Mouse (Mus musculus): ENCODE results near the gene Celsr2. TPM values are rescaled to one million over a fixed set of nuclear protein-coding genes. Genes with fewer than 3 reads are reported as not detected.

The Celsr2 gene
- polyA plus RNA-seq, 1 experiment = not detected

DNA sequence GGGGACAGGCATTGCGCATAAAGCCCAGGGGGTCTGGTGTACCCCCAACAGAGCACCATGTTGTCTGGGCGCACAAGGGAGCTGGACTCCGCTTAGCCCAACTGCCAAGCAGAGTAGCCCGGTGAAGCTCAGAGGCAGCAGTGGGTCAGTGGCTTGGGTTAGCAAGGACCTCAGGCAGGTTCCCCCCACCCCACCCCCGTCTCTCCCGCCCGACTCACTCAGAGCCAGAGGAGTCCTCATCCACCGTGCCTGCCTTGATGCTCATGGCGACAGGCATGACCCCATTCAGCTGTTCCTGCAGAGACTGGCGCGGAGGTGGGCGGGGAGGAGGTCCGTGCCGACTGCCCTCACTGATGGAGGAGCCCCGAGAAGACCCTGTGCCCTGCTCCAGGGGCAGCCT, 22.6 kb downstream of the Celsr2 start:
- peaks cover under 1% of the 10 kb centered on the region for H3K36me3 ChIP-seq (ENCODE audit: control insufficient read depth, insufficient read depth)
- no peak overlapping the region for H3ac ChIP-seq (ENCODE audit: control insufficient read depth, insufficient read length, low read depth)
- H3K4me3 ChIP-seq (ENCODE audit: insufficient read depth, poor library complexity, severe bottlenecking) = no peak overlapping the region
- peaks cover 62% of the 10 kb centered on the region for H3K27me3 ChIP-seq (ENCODE audit: control insufficient read depth, insufficient read depth, insufficient read length)
- no peaks in the 10 kb centered on the region for H3K79me2 ChIP-seq (ENCODE audit: control insufficient read depth, insufficient read depth)
- TF ChIP-seq MYOD1 (IDR thresholded peaks at IDR 0.05; ENCODE audit: control insufficient read depth, insufficient read length, low read depth) = no peak
- no peak for TF ChIP-seq MYOG (IDR thresholded peaks at IDR 0.05; ENCODE audit: control insufficient read depth, extremely low read depth, insufficient read length)
- TF ChIP-seq CEBPB (IDR thresholded peaks at IDR 0.05; ENCODE audit: low read depth) = no peak
- no peak for TF ChIP-seq CTCF (IDR thresholded peaks at IDR 0.05; ENCODE audit: control insufficient read depth, insufficient read depth, insufficient read length)
- TF ChIP-seq MAX (IDR thresholded peaks at IDR 0.05) = no peak
- TF ChIP-seq USF1 (IDR thresholded peaks at IDR 0.05; ENCODE audit: low read depth) = no peak
- TF ChIP-seq FOSL1 (IDR thresholded peaks at IDR 0.05; ENCODE audit: insufficient read depth, low read length, poor library complexity, severe bottlenecking) = no peak
- H3K79me3 ChIP-seq (ENCODE audit: low read depth) = no peaks in the 10 kb centered on the region

GRCm38 (mm10) chr3:108392299-108392698, 23.1 kb downstream of the Celsr2 start:
- no peak overlapping the region for H3ac ChIP-seq (ENCODE audit: control insufficient read depth, insufficient read length, low read depth)
- no peaks in the 10 kb centered on the region for H3K79me2 ChIP-seq (ENCODE audit: control insufficient read depth, insufficient read depth)
- TF ChIP-seq MYOG (IDR thresholded peaks at IDR 0.05; ENCODE audit: control insufficient read depth, extremely low read depth, insufficient read length) = no peak
- no peak for TF ChIP-seq USF1 (IDR thresholded peaks at IDR 0.05; ENCODE audit: low read depth)
- no peak for TF ChIP-seq CEBPB (IDR thresholded peaks at IDR 0.05; ENCODE audit: low read depth)
- TF ChIP-seq CTCF (IDR thresholded peaks at IDR 0.05; ENCODE audit: control insufficient read depth, insufficient read depth, insufficient read length) = no peak
- TF ChIP-seq MYOD1 (IDR thresholded peaks at IDR 0.05; ENCODE audit: control insufficient read depth, insufficient read length, low read depth) = no peak
- TF ChIP-seq FOSL1 (IDR thresholded peaks at IDR 0.05; ENCODE audit: insufficient read depth, low read length, poor library complexity, severe bottlenecking) = no peak
- no peak for TF ChIP-seq MAX (IDR thresholded peaks at IDR 0.05)
- H3K36me3 ChIP-seq (ENCODE audit: control insufficient read depth, insufficient read depth) = peaks cover 5% of the 10 kb centered on the region
- no peaks in the 10 kb centered on the region for H3K79me3 ChIP-seq (ENCODE audit: low read depth)
- H3K4me3 ChIP-seq (ENCODE audit: insufficient read depth, poor library complexity, severe bottlenecking) = no peak overlapping the region
- H3K27me3 ChIP-seq (ENCODE audit: control insufficient read depth, insufficient read depth, insufficient read length) = peaks cover 57% of the 10 kb centered on the region

DNA sequence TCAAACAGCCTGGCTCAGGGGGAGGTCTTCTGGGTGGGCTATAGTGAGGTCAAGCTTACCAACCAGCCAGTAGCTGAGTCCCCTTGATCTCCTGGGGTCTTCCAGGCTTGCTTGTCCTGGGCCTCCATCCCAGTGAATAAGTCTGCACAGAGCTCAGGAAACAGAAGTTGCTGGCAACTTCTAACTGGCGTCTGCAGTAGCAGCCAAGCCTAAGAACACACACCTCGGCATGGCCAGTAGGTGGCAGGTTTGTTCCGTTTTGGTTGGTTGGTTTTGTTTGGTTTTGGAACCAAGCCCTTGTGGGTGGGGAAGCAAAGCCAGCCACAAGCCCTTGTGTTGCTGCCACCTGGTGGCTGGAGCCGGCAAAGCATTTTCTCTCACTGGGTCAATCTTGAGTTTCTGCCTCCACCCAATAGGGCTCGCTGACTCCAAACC, 26.2 kb downstream of the Celsr2 start:
- TF ChIP-seq CEBPB (IDR thresholded peaks at IDR 0.05; ENCODE audit: low read depth) = no peak
- TF ChIP-seq CTCF (IDR thresholded peaks at IDR 0.05; ENCODE audit: control insufficient read depth, insufficient read depth, insufficient read length) = peak; percentile 73
- TF ChIP-seq USF1 (IDR thresholded peaks at IDR 0.05; ENCODE audit: low read depth) = no peak
- no peak for TF ChIP-seq MYOD1 (IDR thresholded peaks at IDR 0.05; ENCODE audit: control insufficient read depth, insufficient read length, low read depth)
- no peak for TF ChIP-seq FOSL1 (IDR thresholded peaks at IDR 0.05; ENCODE audit: insufficient read depth, low read length, poor library complexity, severe bottlenecking)
- TF ChIP-seq MAX (IDR thresholded peaks at IDR 0.05) = peak; percentile 23
- Histone ChIP-seq H3K79me2 (ENCODE audit: control insufficient read depth, insufficient read depth) (peaks cover 14% of the 10 kb centered on the region), H3K4me3 (ENCODE audit: insufficient read depth, poor library complexity, severe bottlenecking) (no peak overlapping the region), H3K79me3 (ENCODE audit: low read depth) (peaks cover 2% of the 10 kb centered on the region), H3ac (ENCODE audit: control insufficient read depth, insufficient read length, low read depth) (no peak overlapping the region), H3K27me3 (ENCODE audit: control insufficient read depth, insufficient read depth, insufficient read length) (peaks cover 27% of the 10 kb centered on the region), H3K36me3 (ENCODE audit: control insufficient read depth, insufficient read depth) (peaks cover 17% of the 10 kb centered on the region)

DNA sequence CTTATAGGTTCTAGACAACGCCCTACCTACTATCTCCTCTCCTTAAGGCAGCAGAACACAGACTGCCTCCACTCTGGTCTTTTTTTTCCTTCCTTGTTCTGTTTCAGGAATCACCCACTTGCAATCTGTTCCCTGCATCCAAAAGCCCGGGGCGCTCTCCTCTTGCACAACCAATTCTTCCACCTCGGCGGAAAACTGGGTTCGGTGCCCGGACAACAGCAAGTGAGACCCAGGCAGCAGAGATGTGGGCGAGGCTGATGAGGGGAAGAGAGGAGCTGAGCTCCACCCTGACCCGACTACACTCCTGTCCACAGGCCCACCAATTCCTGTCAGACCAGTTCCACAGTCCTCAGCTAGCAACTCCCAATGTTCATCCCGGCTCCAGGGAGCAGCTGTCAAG, 29.2 kb downstream of the Celsr2 start:
- Histone ChIP-seq H3K27me3 (ENCODE audit: control insufficient read depth, insufficient read depth, insufficient read length) (no peaks in the 10 kb centered on the region), H3ac (ENCODE audit: control insufficient read depth, insufficient read length, low read depth) (no peak overlapping the region), H3K4me3 (ENCODE audit: insufficient read depth, poor library complexity, severe bottlenecking) (no peak overlapping the region), H3K79me3 (ENCODE audit: low read depth) (peaks cover 2% of the 10 kb centered on the region), H3K79me2 (ENCODE audit: control insufficient read depth, insufficient read depth) (peaks cover 14% of the 10 kb centered on the region), H3K36me3 (ENCODE audit: control insufficient read depth, insufficient read depth) (peaks cover 17% of the 10 kb centered on the region)
- TF ChIP-seq CTCF (IDR thresholded peaks at IDR 0.05; ENCODE audit: control insufficient read depth, insufficient read depth, insufficient read length) (no peak), CEBPB (IDR thresholded peaks at IDR 0.05; ENCODE audit: low read depth) (no peak), USF1 (IDR thresholded peaks at IDR 0.05; ENCODE audit: low read depth) (no peak), MYOG (IDR thresholded peaks at IDR 0.05; ENCODE audit: control insufficient read depth, extremely low read depth, insufficient read length) (no peak), FOSL1 (IDR thresholded peaks at IDR 0.05; ENCODE audit: insufficient read depth, low read length, poor library complexity, severe bottlenecking) (no peak), MAX (IDR thresholded peaks at IDR 0.05) (no peak), MYOD1 (IDR thresholded peaks at IDR 0.05; ENCODE audit: control insufficient read depth, insufficient read length, low read depth) (no peak)

GRCm38 (mm10) chr3:108384425-108384824, 30.9 kb downstream of the Celsr2 start:
- Histone ChIP-seq H3K36me3 (ENCODE audit: control insufficient read depth, insufficient read depth) (peaks cover 17% of the 10 kb centered on the region), H3K79me2 (ENCODE audit: control insufficient read depth, insufficient read depth) (peaks cover 14% of the 10 kb centered on the region), H3K27me3 (ENCODE audit: control insufficient read depth, insufficient read depth, insufficient read length) (no peaks in the 10 kb centered on the region), H3K4me3 (ENCODE audit: insufficient read depth, poor library complexity, severe bottlenecking) (peak overlapping the region; percentile 43), H3K79me3 (ENCODE audit: low read depth) (peaks cover 2% of the 10 kb centered on the region), H3ac (ENCODE audit: control insufficient read depth, insufficient read length, low read depth) (peak overlapping the region; percentile 12)
- TF ChIP-seq CTCF (IDR thresholded peaks at IDR 0.05; ENCODE audit: control insufficient read depth, insufficient read depth, insufficient read length) = no peak
- no peak for TF ChIP-seq FOSL1 (IDR thresholded peaks at IDR 0.05; ENCODE audit: insufficient read depth, low read length, poor library complexity, severe bottlenecking)
- TF ChIP-seq MYOG (IDR thresholded peaks at IDR 0.05; ENCODE audit: control insufficient read depth, extremely low read depth, insufficient read length) = no peak
- TF ChIP-seq MAX (IDR thresholded peaks at IDR 0.05) = no peak
- TF ChIP-seq CEBPB (IDR thresholded peaks at IDR 0.05; ENCODE audit: low read depth) = no peak
- no peak for TF ChIP-seq USF1 (IDR thresholded peaks at IDR 0.05; ENCODE audit: low read depth)
